Mouse (Mus musculus) kidney, postnatal 4 days (tissue): ENCODE measurements around the gene Rasgrp2.
A peak's percentile ranks its signal among the peaks of the same experiment; 100 is the strongest.

ENCODE experiments used
- DNase-seq, 2 experiments: peaks; one replicate each; pipeline ENCODE4 v3.0.0; 2021; ENCODE audit warnings: mixed read lengths in 2 of 2

The Rasgrp2 gene

DNA sequence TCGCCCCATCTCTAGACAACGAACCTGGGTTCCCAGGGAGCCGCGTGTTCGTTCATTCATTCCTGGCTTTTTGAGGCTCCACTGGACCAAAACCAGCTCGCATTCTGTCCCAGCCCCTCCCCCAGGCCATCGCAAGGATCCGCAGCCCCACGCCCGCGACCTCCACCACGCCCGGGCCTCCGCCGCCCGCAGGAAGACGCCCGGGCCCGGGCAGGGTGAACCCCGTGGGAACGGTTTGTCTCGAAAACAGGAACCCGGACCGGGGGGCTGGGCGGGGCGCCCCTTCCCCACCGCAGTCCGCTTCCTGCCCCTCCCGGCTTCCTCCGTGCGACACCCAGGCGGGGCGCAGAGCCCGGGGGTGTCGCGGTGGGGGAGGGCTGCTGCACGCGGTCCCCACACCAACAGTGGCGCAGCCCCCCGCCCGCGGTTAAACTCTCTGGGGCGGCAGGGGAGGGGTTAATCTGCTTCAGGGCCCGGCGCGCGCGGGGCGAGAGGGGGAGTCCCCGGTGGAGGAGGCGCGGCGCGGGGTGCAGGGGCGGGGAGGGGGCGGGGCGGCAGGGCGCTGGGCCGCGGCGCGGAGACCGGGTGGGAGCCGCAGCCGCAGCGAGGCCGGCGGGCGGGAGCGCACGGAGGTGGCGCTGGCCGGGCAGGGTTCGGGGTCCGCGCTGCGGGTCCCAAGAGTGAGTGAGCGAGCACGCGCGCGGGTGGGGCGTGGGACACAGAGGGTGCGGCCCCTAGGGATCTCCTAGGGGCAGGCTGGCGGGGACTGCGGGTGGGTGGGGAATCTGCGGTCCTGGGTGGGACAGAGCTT lies at the start of gene Rasgrp2:
Gene Rasgrp2, plus strand, starts transcription at position 56 of the 811 bp plus-strand sequence.
- DNase-seq, result peak; percentile 67 to 76

DNA sequence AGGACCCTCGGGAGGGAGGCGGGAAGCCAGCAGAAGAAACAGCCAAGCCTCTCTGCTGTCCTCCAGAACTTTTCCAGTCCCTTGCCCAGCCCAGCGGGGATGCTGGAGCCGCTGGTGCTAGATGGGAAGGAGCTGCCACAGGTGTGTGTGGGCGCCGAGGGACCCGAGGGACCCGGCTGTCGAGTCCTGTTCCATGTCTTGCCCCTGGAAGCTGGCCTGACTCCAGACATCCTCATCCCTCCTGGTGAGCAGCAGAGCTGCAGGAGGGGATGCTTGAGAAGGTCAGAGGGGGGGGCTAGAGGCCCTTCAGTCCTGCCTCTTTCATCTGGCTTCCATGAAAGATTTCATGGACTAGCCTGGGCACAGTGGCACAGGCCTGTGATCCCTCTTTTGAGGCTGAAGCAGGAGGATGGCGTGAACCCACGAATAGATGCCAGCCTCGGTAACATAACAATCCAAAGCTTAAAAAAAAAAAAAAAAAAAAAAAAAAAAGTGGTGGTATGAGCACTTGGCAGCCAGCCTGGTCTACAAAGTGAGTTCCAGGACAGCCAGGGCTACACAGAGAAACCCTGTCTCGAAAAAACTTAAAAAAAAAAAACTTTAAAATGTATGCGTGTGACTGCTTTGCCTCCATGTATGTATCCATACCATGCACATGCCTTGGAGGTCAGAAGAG lies 47.6 kb upstream of the Rasgrp2 start:
- no peak for DNase-seq

DNA sequence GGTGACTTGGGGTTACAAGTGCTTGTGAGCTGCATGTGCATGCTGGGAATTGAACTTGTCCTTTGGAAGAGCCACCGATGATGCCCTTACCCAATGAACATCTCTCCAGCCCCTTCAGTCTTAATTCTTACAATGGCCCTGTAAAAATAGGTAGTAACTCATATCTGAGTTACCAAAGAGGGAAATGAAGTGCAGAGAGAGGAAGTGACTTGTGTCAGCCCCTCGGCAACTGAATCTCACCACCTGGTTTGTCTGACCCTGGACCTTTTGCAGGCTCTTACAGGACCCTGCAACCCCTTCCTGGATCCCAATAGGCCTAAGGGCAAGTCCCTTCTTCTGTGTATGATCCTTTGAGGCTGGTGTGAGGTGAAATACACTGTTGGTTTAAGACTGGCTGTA lies 47.0 kb upstream of the Rasgrp2 start:
- DNase-seq, result no peak

DNA sequence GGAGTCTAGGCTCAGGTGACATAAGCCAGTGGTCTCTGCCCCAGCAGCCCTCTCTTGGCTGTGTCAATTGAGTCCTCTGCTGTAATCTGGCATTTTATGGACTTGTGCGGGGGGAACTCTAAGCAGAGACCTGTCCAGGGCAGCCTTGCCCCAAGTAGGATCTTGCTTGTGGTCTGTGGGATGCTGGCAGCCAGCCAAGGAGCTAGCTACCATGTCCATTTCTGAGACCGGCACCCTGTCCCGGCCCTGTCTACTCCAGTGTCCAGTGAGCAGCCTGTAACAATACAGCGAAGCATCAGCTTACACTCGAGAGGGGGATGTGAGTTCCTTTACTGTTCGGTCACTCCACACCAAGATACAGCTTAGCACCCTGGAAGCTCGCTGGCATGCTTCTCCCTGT lies 45.1 kb upstream of the Rasgrp2 start:
- no peak for DNase-seq

DNA sequence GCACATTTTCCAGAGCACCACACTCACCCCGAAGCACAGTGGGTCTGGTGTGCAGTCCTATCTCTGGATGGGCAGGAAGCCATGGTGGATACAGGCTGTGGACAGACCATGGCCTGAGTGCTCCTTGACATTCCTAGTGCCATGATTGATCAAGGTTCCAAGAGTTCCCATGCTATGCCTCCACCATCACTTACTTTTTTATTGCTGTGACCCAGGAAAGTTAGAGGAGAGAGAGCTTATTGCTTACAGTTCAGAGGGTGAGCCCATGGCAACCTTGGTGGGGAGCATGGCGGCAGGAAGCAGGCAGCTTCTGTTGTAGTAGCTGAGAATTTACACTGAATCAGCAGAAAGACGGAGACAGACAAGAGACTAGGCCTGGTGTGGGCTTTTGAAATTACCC lies 37.8 kb upstream of the Rasgrp2 start:
- no peak for DNase-seq

DNA sequence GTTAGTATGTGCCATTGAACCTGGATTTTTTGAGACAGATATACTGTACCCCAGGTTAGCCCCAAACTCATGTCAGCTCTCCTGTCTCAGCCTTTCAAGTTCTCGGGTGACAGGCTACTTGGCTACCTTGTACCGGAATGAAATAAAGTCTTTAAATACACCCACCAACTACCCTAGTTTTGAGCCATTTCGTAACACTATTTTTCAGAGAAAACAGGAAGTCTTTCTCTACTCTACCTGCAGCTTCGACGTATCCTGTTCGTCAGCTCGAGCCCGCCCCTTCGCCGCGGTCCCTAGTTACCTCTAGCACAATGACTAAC lies 36.1 kb upstream of the Rasgrp2 start:
- no peak for DNase-seq

DNA sequence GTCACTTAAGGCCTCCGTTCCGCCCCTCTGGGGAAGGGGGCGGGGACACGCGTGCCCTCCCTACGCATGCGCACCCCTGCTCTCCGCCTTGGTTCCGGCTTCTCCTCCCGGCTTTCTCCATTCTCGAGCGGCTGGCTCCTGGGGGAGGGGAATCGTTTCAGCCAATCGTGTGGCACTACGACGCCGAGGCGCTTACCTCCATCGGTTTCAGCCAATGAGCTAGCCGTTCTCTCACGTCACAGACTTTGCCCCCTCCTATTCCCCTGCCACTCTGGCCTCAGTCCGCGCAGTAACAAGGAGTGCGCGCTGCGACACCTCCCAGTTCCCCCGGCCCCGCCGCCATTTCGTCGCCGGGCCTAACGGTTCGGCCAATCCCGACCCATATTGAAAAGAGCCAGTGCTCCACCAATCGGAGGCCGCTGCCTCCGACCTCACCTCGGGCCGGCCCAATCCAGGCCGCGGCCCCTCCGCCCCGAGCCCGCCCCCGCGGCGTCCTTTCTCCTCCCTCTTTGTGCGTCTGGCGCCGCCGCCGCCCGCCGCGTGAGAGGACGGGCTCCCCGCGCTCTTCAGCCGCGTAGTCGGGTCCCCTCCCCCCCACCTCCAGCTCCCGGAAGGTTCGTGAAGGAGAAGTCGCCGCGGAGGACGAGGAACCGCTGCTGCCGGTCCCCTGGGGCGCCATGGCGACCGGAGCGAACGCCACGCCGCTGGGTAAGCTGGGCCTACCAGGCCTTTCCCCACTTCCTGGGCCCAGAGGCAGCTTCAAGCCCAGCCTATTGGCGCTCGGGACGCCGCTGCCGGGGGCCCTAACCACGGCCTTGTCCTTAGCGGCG lies 35.5 kb upstream of the Rasgrp2 start, which contains the start of gene Sf1:
Gene Sf1, plus strand, starts transcription at position 280 of the 830 bp plus-strand sequence.
- DNase-seq, result peak; percentile 99 to 100

DNA sequence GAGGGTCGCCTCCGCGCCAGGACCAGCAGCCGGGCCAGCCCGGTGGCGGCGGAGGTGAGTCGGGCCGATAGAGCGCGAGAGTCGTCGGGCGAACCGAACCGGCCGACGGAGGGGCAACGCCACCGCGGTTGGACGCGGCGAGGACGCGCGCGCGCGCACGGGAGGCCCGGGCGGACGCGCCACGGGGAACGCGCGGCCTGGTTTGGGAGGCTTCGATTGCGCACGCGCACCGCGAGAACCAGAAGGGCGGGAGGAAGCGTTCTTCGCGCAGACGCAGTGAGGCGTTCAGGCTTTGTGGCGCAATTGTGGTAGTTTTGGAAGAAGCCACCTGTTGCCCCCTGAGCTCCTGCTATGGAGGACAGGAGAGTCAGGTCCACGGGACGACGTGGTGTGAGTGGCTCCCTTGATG lies 34.8 kb upstream of the Rasgrp2 start:
- DNase-seq, result peak; percentile 94 to 96

DNA sequence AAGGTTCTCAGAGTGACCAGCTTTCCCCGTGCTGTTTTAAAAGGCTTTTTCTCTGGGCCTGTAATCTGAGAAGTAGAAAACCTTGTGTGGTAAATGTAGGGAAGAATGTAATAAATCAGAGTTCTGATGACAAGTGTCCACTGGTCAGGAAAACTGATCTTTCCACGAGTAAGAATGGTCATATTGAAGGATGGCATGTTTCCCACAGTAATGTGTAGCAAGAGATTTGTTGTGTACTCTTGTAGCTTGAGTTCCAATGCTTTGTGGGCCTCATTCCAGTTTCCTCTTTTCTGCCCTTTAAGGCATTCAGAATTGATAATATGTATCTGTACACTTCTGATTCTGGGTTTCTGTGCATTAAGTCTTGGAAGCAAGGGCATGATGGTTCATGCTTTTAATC lies 34.3 kb upstream of the Rasgrp2 start:
- no peak for DNase-seq

DNA sequence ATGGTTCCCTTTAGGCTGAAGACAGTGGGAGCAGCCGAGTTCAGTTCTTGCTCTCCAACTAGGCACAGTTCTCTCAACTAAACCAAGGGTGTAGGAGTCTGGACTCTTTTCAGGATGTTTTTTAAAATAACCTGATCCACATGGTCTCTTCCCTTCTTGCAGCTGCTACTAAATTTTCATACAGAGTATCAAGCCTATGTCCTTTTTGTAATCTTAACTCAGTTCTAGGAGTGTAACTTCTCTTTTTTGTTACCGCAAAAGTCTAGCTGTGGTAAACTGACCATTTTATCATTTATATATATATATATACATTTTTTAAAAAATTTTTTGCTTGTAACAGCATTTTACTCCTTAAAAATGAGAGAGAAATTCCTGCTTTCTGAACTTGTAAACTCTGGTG lies 29.0 kb upstream of the Rasgrp2 start:
- no peak for DNase-seq

DNA sequence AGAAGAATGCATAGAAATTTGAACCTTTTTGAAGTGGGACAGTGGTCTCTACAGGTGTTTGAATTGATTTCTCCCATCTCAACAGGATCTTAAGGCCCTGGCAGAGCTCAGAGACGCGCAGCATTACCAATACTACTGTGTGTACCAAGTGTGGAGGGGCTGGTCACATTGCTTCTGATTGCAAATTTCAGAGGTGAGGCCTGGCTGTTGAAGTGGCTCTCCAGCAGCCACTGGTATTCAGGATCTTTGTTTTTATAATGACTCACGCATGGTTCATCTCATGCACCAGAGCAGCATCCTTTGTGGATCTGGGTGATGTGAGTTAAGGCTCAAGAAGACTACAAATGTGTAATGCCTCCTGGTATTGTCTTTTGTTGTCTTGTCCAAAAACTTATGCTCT lies 26.7 kb upstream of the Rasgrp2 start:
- no peak for DNase-seq

DNA sequence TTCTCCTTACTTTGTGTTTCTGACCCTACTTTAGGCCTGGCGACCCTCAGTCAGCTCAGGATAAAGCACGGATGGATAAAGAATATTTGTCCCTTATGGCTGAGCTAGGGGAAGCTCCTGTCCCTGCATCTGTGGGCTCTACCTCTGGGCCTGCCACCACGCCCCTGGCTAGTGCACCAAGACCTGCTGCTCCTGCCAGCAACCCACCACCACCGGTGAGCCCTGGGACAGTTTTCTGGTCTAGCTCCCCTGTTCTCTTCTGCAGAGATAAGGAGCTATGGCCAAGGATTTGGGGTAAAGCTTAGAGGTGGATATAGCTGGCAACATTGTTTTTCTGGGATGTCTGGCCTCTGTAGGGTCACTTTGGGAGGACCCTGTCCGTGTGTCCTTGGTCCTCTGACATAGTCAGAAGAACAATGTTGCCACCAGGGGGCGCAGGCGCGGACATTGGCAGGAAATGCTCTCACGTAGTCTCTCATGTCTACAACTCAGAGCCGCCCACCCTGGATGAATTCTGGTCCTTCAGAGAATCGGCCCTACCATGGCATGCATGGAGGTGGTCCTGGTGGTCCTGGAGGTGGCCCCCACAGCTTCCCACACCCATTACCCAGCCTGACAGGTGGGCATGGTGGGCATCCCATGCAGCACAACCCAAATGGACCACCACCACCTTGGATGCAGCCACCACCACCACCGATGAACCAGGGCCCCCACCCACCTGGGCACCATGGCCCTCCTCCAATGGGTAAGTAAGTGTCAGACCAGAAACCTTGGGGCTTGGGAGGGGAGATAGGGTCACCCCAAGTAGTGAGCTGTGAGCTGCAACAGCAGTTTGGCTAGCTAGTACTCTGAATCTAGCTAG lies 25.4 kb upstream of the Rasgrp2 start:
- peak; percentile 95 to 96 for DNase-seq

DNA sequence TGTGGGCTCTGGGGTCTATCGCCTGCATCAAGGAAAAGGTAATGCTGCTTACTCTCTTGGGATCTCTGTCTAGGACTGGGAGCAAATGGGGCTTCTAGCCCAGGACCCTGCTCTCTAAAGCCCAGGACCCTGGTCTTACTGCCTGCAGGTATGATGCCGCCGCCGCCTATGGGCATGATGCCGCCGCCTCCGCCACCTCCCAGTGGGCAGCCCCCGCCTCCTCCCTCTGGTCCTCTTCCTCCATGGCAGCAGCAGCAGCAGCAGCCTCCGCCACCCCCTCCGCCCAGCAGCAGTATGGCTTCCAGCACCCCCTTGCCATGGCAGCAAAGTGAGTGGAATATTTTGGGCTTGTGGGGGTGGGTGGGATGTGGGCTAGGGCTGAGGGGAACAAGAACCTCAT lies 24.6 kb upstream of the Rasgrp2 start:
- DNase-seq, result no peak

DNA sequence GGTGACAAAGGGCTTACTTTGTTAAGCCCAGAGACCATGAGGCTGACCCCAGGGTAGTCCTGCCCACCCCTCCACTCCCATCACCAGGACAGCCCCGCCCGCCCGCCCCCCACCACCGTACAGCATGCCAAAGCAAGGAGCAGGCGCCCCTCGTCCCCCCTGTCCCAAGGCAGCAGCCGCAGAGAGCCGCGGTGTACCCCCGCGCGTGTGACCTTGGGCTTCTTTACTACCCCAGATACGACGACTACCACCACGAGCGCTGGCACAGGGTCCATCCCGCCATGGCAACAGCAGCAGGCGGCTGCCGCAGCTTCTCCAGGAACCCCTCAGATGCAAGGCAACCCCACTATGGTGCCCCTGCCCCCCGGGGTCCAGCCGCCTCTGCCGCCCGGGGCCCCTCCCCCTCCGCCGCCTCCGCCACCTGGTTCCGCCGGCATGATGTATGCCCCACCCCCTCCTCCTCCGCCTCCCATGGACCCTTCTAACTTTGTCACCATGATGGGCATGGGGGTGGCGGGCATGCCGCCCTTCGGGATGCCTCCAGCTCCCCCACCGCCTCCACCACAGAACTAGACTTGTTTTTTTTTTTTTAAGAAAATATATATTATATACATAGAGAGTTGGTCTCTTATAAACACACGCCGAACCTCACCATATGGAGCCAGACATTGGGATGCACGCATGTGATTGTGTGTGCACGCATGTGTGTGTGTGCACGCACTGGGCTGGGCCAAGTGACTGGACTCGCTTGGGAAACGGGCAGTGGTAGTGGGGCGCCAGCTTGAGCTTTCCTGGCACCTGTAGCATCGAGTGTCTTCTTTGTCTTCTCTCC lies 23.5 kb upstream of the Rasgrp2 start:
- DNase-seq, result no peak

DNA sequence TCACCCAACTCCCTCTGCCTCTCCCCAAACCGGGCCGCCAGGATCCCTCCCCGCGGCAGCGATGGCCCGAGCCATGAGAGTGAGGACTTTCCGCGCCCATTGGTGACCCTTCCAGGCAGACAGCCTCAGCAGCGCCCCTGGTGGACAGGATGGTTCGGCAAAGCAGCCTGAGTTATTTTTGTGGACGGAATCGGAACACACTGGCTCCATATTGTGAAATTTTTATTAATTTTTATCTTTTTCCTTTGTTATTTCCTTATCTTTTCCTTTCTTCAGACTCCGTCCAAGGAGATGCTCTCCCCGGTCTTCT lies 22.9 kb upstream of the Rasgrp2 start:
- peak; percentile 83 to 86 for DNase-seq

DNA sequence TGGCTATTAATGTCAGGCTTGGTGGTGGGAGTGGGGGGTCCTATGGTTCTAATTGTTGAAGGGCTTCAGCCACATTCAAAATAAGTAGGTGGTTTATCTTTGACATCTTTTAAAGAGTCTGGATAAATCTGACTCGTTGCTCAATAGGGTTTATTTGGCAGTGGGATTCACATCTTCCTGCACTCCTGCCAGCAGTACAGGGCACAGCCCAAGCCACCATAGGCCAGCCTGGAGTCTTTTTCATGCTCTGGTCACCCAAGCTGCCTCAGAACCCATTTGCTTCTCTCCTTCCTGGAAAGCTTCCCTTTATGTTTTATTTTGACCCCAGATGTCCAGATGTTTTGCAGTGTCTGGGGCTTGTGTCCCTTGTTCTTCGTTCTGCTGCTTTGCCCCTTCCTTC lies 22.5 kb upstream of the Rasgrp2 start:
- no peak for DNase-seq

DNA sequence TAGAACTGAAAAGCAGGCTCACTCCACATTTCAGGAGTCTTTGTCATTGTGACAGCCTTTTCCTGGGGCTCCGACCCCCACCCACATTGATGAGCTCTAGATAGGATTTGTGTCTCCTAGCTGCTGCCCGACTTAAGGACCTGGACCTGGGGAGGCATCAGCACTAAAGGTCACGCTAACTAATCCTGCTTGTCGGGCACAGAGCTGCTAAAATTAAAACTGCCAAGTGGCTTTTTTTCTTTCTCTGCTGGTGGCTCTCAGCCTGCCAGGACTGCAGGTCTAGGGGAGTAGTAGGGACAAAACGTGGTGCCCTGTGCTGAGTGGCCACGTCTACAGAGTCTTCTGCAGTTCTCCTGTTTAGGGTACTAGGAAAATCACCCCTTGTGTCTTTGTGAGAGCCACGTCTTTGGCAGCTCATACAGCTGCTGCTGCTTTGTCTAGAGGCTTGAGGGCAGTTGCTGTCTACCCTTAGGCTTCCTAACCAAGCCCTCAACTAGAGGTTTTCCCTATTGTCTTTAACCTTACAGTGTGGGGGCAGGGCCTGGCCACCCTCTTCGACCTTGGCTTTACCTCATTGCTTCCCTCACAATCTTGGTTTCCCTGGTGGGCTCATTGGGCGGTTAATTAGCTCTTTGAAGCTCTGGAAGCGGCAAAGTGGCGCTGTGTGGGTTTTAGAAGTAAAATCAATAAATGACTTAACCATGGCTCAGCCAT lies 21.7 kb upstream of the Rasgrp2 start:
- DNase-seq, result no peak

DNA sequence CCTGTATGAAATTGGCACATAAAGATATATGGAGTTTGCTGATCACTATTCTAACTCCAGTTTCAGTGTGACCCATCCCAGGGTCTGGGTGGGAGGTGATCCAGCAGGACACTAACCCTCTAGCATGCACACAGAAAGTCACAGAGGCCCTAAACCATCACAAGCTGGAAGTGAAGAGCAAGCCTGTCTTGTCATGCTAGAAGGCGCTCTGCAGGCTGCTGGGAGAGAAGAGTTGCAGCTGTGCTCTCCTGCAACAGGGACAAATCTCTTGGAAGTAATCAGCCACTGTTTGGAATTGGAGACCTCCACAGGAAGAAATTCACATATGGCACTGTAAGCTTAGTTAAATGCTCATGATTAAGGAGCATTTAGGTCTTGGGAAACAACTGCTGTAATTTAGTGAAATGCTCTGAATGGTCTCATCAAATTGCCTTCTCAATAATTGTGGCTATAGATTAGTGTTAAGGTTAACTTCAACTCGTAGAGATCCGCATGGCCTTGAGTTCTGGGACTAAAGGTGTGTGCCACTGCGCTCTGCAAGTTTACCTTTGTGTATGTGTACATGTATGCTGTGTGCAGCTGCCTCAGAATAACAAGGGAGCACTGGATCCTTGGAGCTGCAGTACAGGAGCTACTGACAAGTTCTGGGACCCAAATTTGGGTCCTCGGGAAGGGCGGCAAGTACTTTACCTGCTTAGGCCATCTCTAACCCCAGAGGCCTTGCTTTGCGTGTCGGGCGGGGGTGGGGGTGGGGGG lies 18.6 kb upstream of the Rasgrp2 start:
- no peak for DNase-seq

DNA sequence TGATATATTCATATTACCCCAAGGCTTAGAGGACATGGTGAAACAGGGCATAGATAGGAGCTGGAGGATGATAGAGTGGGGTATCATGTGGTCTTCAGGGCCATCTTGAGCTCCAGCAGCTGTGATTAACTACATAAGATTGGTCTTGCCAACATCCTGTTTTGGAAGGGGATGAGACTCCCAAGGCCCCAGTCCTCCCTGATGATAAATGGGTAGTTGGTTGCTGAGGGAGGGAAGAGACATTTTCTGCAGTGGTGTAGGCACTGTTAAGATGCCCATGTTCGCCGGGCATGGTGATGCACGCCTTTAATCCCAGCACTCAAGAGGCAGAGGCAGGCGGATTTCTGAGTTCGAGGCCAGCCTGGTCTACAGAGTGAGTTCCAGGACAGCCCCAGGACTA lies 17.9 kb upstream of the Rasgrp2 start:
- no peak for DNase-seq

DNA sequence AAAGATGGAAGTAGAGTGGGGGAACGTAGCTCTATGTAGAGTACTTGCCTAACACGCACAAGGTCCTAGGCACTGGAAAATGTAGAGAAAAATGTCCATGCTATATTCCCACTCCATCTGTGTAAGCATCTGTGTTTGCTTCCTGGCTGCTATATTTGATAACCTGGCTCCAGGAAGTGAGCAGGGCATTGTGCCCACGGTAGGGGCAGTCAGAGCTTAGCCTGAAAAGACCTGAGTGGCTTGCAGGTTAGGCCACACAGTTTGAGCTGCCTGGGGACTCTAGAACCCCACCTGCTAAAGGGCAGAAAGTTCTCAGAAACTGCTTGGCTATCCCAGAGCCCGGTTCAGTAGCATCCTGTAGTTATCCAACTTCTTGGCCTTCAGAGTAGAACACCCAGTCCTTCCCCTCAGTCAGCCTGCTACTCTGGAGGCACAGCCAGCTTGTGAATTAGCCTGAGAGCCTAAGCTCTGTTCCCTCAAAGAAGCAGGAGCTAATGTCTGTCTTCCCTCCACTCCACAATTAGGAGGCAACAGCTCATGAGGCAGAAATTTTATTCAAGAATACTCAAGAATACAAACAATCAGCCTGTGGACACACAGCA lies 16.7 kb upstream of the Rasgrp2 start:
- DNase-seq, result no peak
